Mouse (Mus musculus) C2C12 (cell line): ENCODE data around the gene Idua.

Source experiments
- CTCF ChIP-seq: IDR thresholded peaks from one replicate; pipeline ENCODE4 v1.5.1; 2011; ENCODE audit not compliant: control insufficient read depth, insufficient read depth, insufficient read length
- FOSL1 ChIP-seq: IDR thresholded peaks from one replicate; pipeline ENCODE4 v1.8.0; 2011; ENCODE audit warnings: mild to moderate bottlenecking, low read length; ENCODE audit not compliant: poor library complexity, insufficient read depth, severe bottlenecking
- MYOG ChIP-seq: IDR thresholded peaks from one replicate; pipeline ENCODE4 v1.6.1; 2011; ENCODE audit not compliant: control insufficient read depth, insufficient read length; ENCODE audit errors: extremely low read depth

DNA sequence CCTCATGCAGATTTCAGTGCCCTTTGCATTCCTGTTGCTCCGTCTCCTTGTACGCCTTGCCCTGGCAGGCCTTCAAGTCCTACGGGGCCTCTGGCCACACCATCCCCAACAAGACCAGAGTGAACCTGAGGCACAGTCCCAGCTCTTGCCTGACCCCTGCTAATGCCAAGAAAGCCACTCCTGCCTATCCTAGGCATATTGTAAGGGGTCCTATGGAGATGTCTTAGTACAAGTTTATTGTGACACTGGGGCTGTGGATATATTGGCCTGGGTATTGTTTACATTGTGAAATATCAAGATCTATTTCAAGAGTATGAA is 13.8 kb upstream of the Idua start:
- TF ChIP-seq CTCF (no peak), FOSL1 (no peak), MYOG (no peak)
